ENCODE assay signal across 9 mouse cellular contexts in the genomic region with DNA sequence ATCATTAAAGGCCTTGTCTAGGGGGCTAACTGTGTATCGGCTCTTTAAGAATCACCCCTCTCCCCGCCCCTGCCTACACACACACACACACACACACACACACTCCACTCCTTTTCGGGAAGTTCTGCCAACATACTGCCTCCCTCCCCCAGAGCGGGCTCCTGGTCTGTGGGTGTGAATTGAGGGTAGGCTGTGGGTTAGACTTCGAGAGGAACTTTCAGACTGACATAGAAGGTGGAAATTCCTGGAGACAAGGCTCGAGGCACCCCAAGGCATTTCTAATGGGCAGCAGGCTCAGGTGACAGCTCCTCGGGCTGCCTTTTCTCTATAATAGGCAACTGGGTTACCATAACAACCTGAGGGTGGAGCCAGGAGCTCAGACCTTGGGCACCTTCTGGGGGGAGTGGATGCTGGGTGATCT. TPM values are rescaled to one million over a fixed set of nuclear protein-coding genes. Genes with fewer than 3 reads are reported as not detected.
DNase-seq lines count a peak whose midpoint lies in the region; ATAC-seq lines count a peak whose summit lies in the region.
"Had no signal": no experiment of that assay in that cellular context is flagged by ENCODE, and none has a peak within 500 bp of the region (broad histone marks: within the 10 kb centered on the region; RNA-seq: fewer than 3 reads in every experiment).

No protein-coding gene starts in this region.

- H3K4me2 ChIP-seq in hindbrain, embryonic 12.5 days (replicated peaks) = peak overlapping the region; percentile 74
- H3K4me2 ChIP-seq in neural tube, embryonic 15.5 days = peak overlapping the region; percentile 78
- H3K4me2 ChIP-seq in kidney, embryonic 16.5 days (replicated peaks; ENCODE audit: low read depth, low read length) = no peak overlapping the region

- peak overlapping the region; percentile 71 for H3K4me3 ChIP-seq in hindbrain, embryonic 12.5 days
- H3K4me3 ChIP-seq in neural tube, embryonic 15.5 days (replicated peaks) = peak overlapping the region; percentile 54; the same call in 1 of the 2 replicates
- H3K4me3 ChIP-seq in kidney, embryonic 16.5 days (ENCODE audit: low read length) = no peak overlapping the region
- H3K4me3 ChIP-seq: lung, embryonic 15.5 days had no signal

- intact Hi-C loops in left cerebral cortex, postnatal 14 days (cut with DNase I) = no loop called here

- H3K9ac ChIP-seq in hindbrain, embryonic 12.5 days = peak overlapping the region; percentile 32; the same call in 1 of the 2 replicates
- H3K9ac ChIP-seq in neural tube, embryonic 15.5 days (replicated peaks) = peak overlapping the region; percentile 11; the same call in 1 of the 2 replicates
- no peak overlapping the region for H3K9ac ChIP-seq in kidney, embryonic 16.5 days (replicated peaks; ENCODE audit: low read length)
- H3K9ac ChIP-seq: lung, embryonic 15.5 days had no signal

- peak; percentile 44 to 61 for DNase-seq in left cerebral cortex, postnatal 14 days (ENCODE audit: low spot score in 2 of 2)
- DNase-seq in left cerebral cortex, adult 18-20 months (ENCODE audit: low spot score in 2 of 2) = no peak
- DNase-seq in cerebellum, postnatal 36 days = peak; percentile 51 to 64
- DNase-seq in thymus, postnatal 10 days (ENCODE audit: low spot score in 2 of 2) = no peak
- DNase-seq in urinary bladder, postnatal 14 days (ENCODE audit: low spot score) = no peak

- no peaks in the 10 kb centered on the region for H3K27me3 ChIP-seq in hindbrain, embryonic 12.5 days
- no peaks in the 10 kb centered on the region for H3K27me3 ChIP-seq in neural tube, embryonic 15.5 days (replicated peaks)
- peaks cover 3% of the 10 kb centered on the region; the same call in 1 of the 2 replicates for H3K27me3 ChIP-seq in kidney, embryonic 16.5 days (ENCODE audit: insufficient read depth, low read length)

- no peaks in the 10 kb centered on the region for H3K36me3 ChIP-seq in hindbrain, embryonic 12.5 days
- H3K36me3 ChIP-seq in neural tube, embryonic 15.5 days = no peaks in the 10 kb centered on the region
- H3K36me3 ChIP-seq in kidney, embryonic 16.5 days (ENCODE audit: insufficient read depth, low read length) = no peaks in the 10 kb centered on the region
- H3K36me3 ChIP-seq: lung, embryonic 15.5 days had no signal

- peaks cover 69% of the 10 kb centered on the region for H3K4me1 ChIP-seq in hindbrain, embryonic 12.5 days
- H3K4me1 ChIP-seq in neural tube, embryonic 15.5 days = peaks cover 68% of the 10 kb centered on the region
- H3K4me1 ChIP-seq in kidney, embryonic 16.5 days (ENCODE audit: insufficient read depth, low read length) = peaks cover 26% of the 10 kb centered on the region

- H3K9me3 ChIP-seq in hindbrain, embryonic 12.5 days (replicated peaks) = no peaks in the 10 kb centered on the region
- H3K9me3 ChIP-seq in neural tube, embryonic 15.5 days (replicated peaks) = no peaks in the 10 kb centered on the region
- no peaks in the 10 kb centered on the region for H3K9me3 ChIP-seq in kidney, embryonic 16.5 days (ENCODE audit: low read length)
- H3K9me3 ChIP-seq: lung, embryonic 15.5 days had no signal

- no peak for ATAC-seq in hindbrain, embryonic 12.5 days (ENCODE audit: low FRiP score)
- no peak for ATAC-seq in neural tube, embryonic 15.5 days (ENCODE audit: low FRiP score)
- no peak for ATAC-seq in kidney, embryonic 16.5 days (ENCODE audit: low FRiP score, low TSS enrichment)

- peak overlapping the region; percentile 58 for H3K27ac ChIP-seq in hindbrain, embryonic 12.5 days
- H3K27ac ChIP-seq in neural tube, embryonic 15.5 days (replicated peaks) = peak overlapping the region; percentile 29; the same call in 1 of the 2 replicates
- no peak overlapping the region for H3K27ac ChIP-seq in kidney, embryonic 16.5 days (ENCODE audit: low read length)
- H3K27ac ChIP-seq: lung, embryonic 15.5 days had no signal

- WGBS in hindbrain, embryonic 12.5 days = 14% methylated on average over 5 of the region's 7 CpGs
- WGBS in neural tube, embryonic 15.5 days = 6% methylated on average over 6 of the region's 7 CpGs
- 10% methylated on average over 7 of the region's 7 CpGs for WGBS in kidney, embryonic 16.5 days

RNA-seq across cellular contexts. Expression of a gene that starts 2.5 kb away (rescaled TPM):
- 100 to 1,000 TPM; 343 to 360 TPM for total RNA-seq in left cerebral cortex, postnatal 14 days (2021)
- total RNA-seq in left cerebral cortex, adult 18-20 months (2021) = 100 to 1,000 TPM; 214 to 216 TPM
- 1.1 and 1.3 TPM in 2 replicates for polyA plus RNA-seq in hindbrain, embryonic 12.5 days (2016; fragmentation: Nextera tagmentation; extraction: Ambion mirVana)
- 1.2 and 1.4 TPM in 2 replicates for polyA plus RNA-seq in neural tube, embryonic 15.5 days (2015; fragmentation: Nextera tagmentation; extraction: Ambion mirVana)
- polyA plus RNA-seq in kidney, embryonic 16.5 days (2015; fragmentation: Nextera tagmentation; extraction: Ambion mirVana) = 0.12 and 0.17 TPM in 2 replicates

RNA-seq across cellular contexts. Expression of a gene that starts 12.5 kb away (rescaled TPM):
- total RNA-seq in left cerebral cortex, postnatal 14 days (2021) = 10 to 100 TPM; 41.7 to 47.5 TPM
- 10 to 100 TPM; 34.9 to 35.1 TPM for total RNA-seq in left cerebral cortex, adult 18-20 months (2021)
- 30.9 and 31.5 TPM in 2 replicates for polyA plus RNA-seq in hindbrain, embryonic 12.5 days (2016; fragmentation: Nextera tagmentation; extraction: Ambion mirVana)
- 45.8 and 48.1 TPM in 2 replicates for polyA plus RNA-seq in neural tube, embryonic 15.5 days (2015; fragmentation: Nextera tagmentation; extraction: Ambion mirVana)
- polyA plus RNA-seq in kidney, embryonic 16.5 days (2015; fragmentation: Nextera tagmentation; extraction: Ambion mirVana) = 33.9 and 36.8 TPM in 2 replicates

RNA-seq across cellular contexts. Expression of a gene that starts 33.9 kb away (rescaled TPM):
- 100 to 1,000 TPM; 241 to 246 TPM for total RNA-seq in left cerebral cortex, postnatal 14 days (2021)
- 100 to 1,000 TPM; 277 to 292 TPM for total RNA-seq in left cerebral cortex, adult 18-20 months (2021)
- polyA plus RNA-seq in hindbrain, embryonic 12.5 days (2016; fragmentation: Nextera tagmentation; extraction: Ambion mirVana) = 182 and 191 TPM in 2 replicates
- 236 and 238 TPM in 2 replicates for polyA plus RNA-seq in neural tube, embryonic 15.5 days (2015; fragmentation: Nextera tagmentation; extraction: Ambion mirVana)
- 215 and 220 TPM in 2 replicates for polyA plus RNA-seq in kidney, embryonic 16.5 days (2015; fragmentation: Nextera tagmentation; extraction: Ambion mirVana)

RNA-seq across cellular contexts. Expression of a gene that starts 42.7 kb away (rescaled TPM):
- total RNA-seq in left cerebral cortex, postnatal 14 days (2021) = 10 to 100 TPM; 37.9 to 40.2 TPM
- total RNA-seq in left cerebral cortex, adult 18-20 months (2021) = 10 to 100 TPM; 39.8 to 41.7 TPM
- 136 and 138 TPM in 2 replicates for polyA plus RNA-seq in hindbrain, embryonic 12.5 days (2016; fragmentation: Nextera tagmentation; extraction: Ambion mirVana)
- polyA plus RNA-seq in neural tube, embryonic 15.5 days (2015; fragmentation: Nextera tagmentation; extraction: Ambion mirVana) = 104 and 126 TPM in 2 replicates
- 23.9 and 27.7 TPM in 2 replicates for polyA plus RNA-seq in kidney, embryonic 16.5 days (2015; fragmentation: Nextera tagmentation; extraction: Ambion mirVana)

Comparison
In these comparisons a context has a peak if more than half of its experiments do, and no peak if none do; other contexts are left out.
1. DNase-seq: peak in left cerebral cortex, postnatal 14 days (2 of 2) and cerebellum, postnatal 36 days (2 of 2); none in left cerebral cortex, adult 18-20 months (0 of 2), thymus, postnatal 10 days (0 of 2) and urinary bladder, postnatal 14 days (single experiment).